Mouse (Mus musculus) adrenal gland, adult (tissue): Measurements from ENCODE around the gene Foxc1.

Experiments
- DNase-seq, 2 experiments: peaks; one replicate each; pipeline ENCODE4 v3.0.0; 2022 to 2023; ENCODE audit warnings: low spot score in 1 of 2; ENCODE audit not compliant: inconsistent age in 2 of 2

Foxc1 gene

GRCm38 (mm10) chr13:31806428-31806832 is at the start of gene Foxc1:
Gene Foxc1, plus strand, starts transcription at chr13:31806633.
- DNase-seq, result peak; percentile 95 to 98

- no peak for DNase-seq
These were observed 46.0 kb upstream of the Foxc1 start for GRCm38 (mm10) chr13:31760411-31760810.

GRCm38 (mm10) chr13:31761057-31761456 is 45.4 kb upstream of the Foxc1 start:
- no peak for DNase-seq

- DNase-seq, result no peak
These were observed 42.0 kb upstream of the Foxc1 start for GRCm38 (mm10) chr13:31764419-31764818.

- no peak for DNase-seq
These were observed 40.9 kb upstream of the Foxc1 start for GRCm38 (mm10) chr13:31765564-31765963.

GRCm38 (mm10) chr13:31772882-31773281 is 33.6 kb upstream of the Foxc1 start:
- no peak for DNase-seq

- no peak for DNase-seq
These were observed 30.7 kb upstream of the Foxc1 start for GRCm38 (mm10) chr13:31775762-31776161.

GRCm38 (mm10) chr13:31779281-31779981 is 27.0 kb upstream of the Foxc1 start:
- DNase-seq, result peak in 1 of 2 experiments; percentile 32

- DNase-seq, result no peak
These were observed 26.1 kb upstream of the Foxc1 start for GRCm38 (mm10) chr13:31780299-31780698.

- DNase-seq, result no peak
These were observed 24.4 kb upstream of the Foxc1 start for GRCm38 (mm10) chr13:31782063-31782462.

- DNase-seq, result no peak
These were observed 21.7 kb upstream of the Foxc1 start for GRCm38 (mm10) chr13:31784757-31785156.

- peak; percentile 35 to 86 for DNase-seq
These were observed 13.8 kb upstream of the Foxc1 start for GRCm38 (mm10) chr13:31792480-31793132.

- DNase-seq, result no peak
These were observed 13.3 kb upstream of the Foxc1 start for GRCm38 (mm10) chr13:31793163-31793562.

- DNase-seq, result peak in 1 of 2 experiments; percentile 20
These were observed 9.1 kb upstream of the Foxc1 start for GRCm38 (mm10) chr13:31797346-31797745.

- peak in 1 of 2 experiments; percentile 19 for DNase-seq
These were observed 8.4 kb upstream of the Foxc1 start for GRCm38 (mm10) chr13:31798075-31798474.

- DNase-seq, result peak; percentile 86 to 96
These were observed 5.6 kb upstream of the Foxc1 start for GRCm38 (mm10) chr13:31800581-31801576.

- no peak for DNase-seq
These were observed 4.6 kb upstream of the Foxc1 start for GRCm38 (mm10) chr13:31801703-31802305.

GRCm38 (mm10) chr13:31802447-31802846 is 4.0 kb upstream of the Foxc1 start:
- DNase-seq, result peak in 1 of 2 experiments; percentile 40

GRCm38 (mm10) chr13:31803166-31804093 is 3.0 kb upstream of the Foxc1 start:
- peak in 1 of 2 experiments; percentile 33 for DNase-seq

GRCm38 (mm10) chr13:31804571-31804970 is 1.9 kb upstream of the Foxc1 start:
- DNase-seq, result no peak
